Mouse (Mus musculus): ENCODE results near the gene Cped1.
"Not testable (repeated sequence)": the region's sequence is repeated elsewhere in the genome, so short reads cannot be mapped to it uniquely, and the experiment has no call there.

Cped1 gene

GRCm38 (mm10) chr6:22086056-22086455 is 100.3 kb downstream of the Cped1 start:
- DNase-seq (ENCODE audit: low read depth) = no peak

- DNase-seq (ENCODE audit: low read depth) = peak; percentile 32
Measured at GRCm38 (mm10) chr6:22088346-22089064, 102.8 kb downstream of the Cped1 start.

GRCm38 (mm10) chr6:22091773-22092172 is 106.1 kb downstream of the Cped1 start:
- DNase-seq (ENCODE audit: low read depth) = no peak

- no peak for DNase-seq (ENCODE audit: low read depth)
Measured at GRCm38 (mm10) chr6:22093792-22094191, 108.1 kb downstream of the Cped1 start.

- DNase-seq (ENCODE audit: low read depth) = peak; percentile 27
Measured at GRCm38 (mm10) chr6:22097709-22098108, 112.0 kb downstream of the Cped1 start.

- no peak for DNase-seq (ENCODE audit: low read depth)
Measured at GRCm38 (mm10) chr6:22099832-22100231, 114.1 kb downstream of the Cped1 start.

GRCm38 (mm10) chr6:22101939-22102338 is 116.2 kb downstream of the Cped1 start:
- DNase-seq (ENCODE audit: low read depth) = no peak

- DNase-seq (ENCODE audit: low read depth) = no peak
Measured at GRCm38 (mm10) chr6:22102752-22103151, 117.0 kb downstream of the Cped1 start.

- no peak for DNase-seq (ENCODE audit: low read depth)
Measured at GRCm38 (mm10) chr6:22103713-22104112, 118.0 kb downstream of the Cped1 start.

GRCm38 (mm10) chr6:22104211-22104610 is 118.5 kb downstream of the Cped1 start:
- no peak for DNase-seq (ENCODE audit: low read depth)

- no peak for DNase-seq (ENCODE audit: low read depth)
Measured at GRCm38 (mm10) chr6:22114079-22114478, 128.4 kb downstream of the Cped1 start.

- no peak for DNase-seq (ENCODE audit: low read depth)
Measured at GRCm38 (mm10) chr6:22116679-22117078, 131.0 kb downstream of the Cped1 start.

- DNase-seq (ENCODE audit: low read depth) = peak; percentile 70
Measured at GRCm38 (mm10) chr6:22122080-22122479, 136.4 kb downstream of the Cped1 start.

GRCm38 (mm10) chr6:22122693-22123092 is 137.0 kb downstream of the Cped1 start:
- DNase-seq (ENCODE audit: low read depth) = no peak

- DNase-seq (ENCODE audit: low read depth) = no peak
Measured at GRCm38 (mm10) chr6:22123332-22123731, 137.6 kb downstream of the Cped1 start.

- DNase-seq (ENCODE audit: low read depth) = not testable (repeated sequence)
Measured at GRCm38 (mm10) chr6:22124575-22125330, 139.0 kb downstream of the Cped1 start.

- no peak for DNase-seq (ENCODE audit: low read depth)
Measured at GRCm38 (mm10) chr6:22135038-22135631, 149.4 kb downstream of the Cped1 start.

- no peak for DNase-seq (ENCODE audit: low read depth)
Measured at GRCm38 (mm10) chr6:22136805-22137204, 151.1 kb downstream of the Cped1 start.

- DNase-seq (ENCODE audit: low read depth) = no peak
Measured at GRCm38 (mm10) chr6:22140786-22141185, 155.1 kb downstream of the Cped1 start.

- DNase-seq (ENCODE audit: low read depth) = no peak
Measured at GRCm38 (mm10) chr6:22147236-22147635, 161.5 kb downstream of the Cped1 start.

GRCm38 (mm10) chr6:22148511-22148910 is 162.8 kb downstream of the Cped1 start:
- no peak for DNase-seq (ENCODE audit: low read depth)

- DNase-seq (ENCODE audit: low read depth) = no peak
Measured at GRCm38 (mm10) chr6:22157461-22157860, 171.7 kb downstream of the Cped1 start.

- no peak for DNase-seq (ENCODE audit: low read depth)
Measured at GRCm38 (mm10) chr6:22161944-22162343, 176.2 kb downstream of the Cped1 start.

Data from induced T-regulatory cell, adult 2 months (primary cell).